Mouse (Mus musculus) G1E-ER4 (cell line): ENCODE measurements at regions not wholly inside any gene's neighbourhood (a gene's known extent, or its start where the extent isn't known, plus 50 kb on each side); places are given as distances from the start of the nearest gene placed in this dataset.

Experiments
- GATA1 ChIP-seq: IDR thresholded peaks from one replicate; pipeline ENCODE4 v1.8.0; 2012; ENCODE audit warnings: low read length, inconsistent platforms

GRCm38 (mm10) chr16:29706996-29707395, 127.9 kb downstream of the Opa1 start:
- TF ChIP-seq GATA1 = no peak

DNA sequence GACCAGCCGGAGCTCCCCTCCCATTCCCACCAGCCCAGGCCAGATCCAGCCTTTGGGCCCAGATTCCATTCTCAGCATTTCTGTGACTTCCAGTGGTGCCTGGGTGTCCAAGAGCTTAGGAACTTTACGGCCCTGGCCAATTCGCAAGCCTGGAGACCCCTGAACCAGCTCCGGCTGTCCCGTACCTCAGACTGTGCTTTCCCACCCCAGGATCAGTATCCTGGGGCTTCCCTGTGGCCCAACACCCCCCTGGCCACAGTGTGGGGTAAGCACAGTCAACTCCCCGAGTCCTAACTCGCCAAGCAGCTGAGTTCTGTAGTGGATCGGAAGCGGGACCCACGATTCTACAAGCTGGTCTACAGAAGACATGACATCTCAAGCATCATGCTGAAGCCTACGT, 128.5 kb downstream of the Opa1 start:
- TF ChIP-seq GATA1 = no peak

GRCm38 (mm10) chr16:29709072-29709471, 129.9 kb downstream of the Opa1 start:
- no peak for TF ChIP-seq GATA1

GRCm38 (mm10) chr16:29711386-29711785, 132.3 kb downstream of the Opa1 start:
- no peak for TF ChIP-seq GATA1

DNA sequence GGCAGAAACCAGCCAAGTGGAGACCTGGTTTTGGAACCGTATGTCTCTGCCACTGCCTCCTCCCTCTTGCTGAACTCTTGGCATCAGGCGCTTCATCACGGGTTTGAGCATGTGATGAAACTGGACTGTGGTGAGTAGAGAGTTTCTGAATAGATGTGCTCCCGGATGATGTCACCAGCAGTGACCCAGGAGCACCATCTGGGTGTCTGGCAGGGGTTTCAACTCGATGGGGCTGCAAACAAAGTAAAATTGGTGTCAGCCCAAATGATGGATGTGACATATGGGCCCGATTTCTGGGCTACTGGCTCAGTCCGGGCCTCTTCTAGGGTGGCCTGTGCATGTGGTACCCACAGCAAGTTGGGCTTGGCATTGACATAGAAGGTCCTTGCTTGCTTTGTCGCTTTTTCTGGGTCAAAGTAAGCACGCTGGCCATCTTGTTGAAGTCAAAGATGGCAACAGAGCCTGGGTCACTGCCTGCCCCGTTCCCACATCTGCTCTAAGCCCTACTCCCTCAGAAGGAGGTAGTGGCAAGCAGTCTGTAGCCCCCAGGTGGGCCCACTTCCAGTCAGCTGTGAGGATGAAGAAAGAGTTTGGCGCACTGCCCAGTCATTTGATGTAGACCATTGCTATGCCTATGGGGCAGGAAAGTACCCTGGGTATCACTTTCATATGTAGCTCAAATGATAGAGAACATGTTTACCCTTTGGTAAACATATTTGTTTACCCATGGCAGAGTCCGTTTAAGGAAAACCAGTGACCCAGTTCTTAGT, 133.0 kb downstream of the Opa1 start:
- TF ChIP-seq GATA1 = no peak

DNA sequence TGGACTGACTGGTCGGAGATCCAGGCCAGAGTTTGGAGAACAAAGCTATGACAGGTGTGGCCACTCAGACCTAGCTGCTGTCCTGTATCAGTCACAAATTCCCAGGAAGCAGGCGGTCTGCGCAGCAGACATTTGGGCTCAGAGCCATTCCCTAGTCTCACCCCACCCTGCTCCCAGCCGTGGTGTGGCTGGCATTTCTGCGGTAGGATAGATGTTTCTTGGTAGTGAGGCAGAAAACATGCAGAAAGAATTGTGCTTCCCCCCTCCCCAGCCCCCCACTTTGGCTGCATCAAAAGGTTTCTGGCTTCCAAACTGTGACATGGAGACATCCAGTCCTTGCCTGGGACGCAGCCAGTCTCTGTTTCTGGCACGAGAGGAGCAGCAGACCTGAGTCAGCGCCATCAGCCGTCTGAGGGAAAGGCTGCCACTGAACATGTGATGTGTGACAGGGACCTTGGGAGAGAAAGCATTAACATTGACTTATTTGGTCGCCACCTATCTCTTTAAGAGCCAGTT, 135.5 kb downstream of the Opa1 start:
- TF ChIP-seq GATA1 = no peak

GRCm38 (mm10) chr16:29718965-29719364, 139.8 kb downstream of the Opa1 start:
- TF ChIP-seq GATA1 = no peak

DNA sequence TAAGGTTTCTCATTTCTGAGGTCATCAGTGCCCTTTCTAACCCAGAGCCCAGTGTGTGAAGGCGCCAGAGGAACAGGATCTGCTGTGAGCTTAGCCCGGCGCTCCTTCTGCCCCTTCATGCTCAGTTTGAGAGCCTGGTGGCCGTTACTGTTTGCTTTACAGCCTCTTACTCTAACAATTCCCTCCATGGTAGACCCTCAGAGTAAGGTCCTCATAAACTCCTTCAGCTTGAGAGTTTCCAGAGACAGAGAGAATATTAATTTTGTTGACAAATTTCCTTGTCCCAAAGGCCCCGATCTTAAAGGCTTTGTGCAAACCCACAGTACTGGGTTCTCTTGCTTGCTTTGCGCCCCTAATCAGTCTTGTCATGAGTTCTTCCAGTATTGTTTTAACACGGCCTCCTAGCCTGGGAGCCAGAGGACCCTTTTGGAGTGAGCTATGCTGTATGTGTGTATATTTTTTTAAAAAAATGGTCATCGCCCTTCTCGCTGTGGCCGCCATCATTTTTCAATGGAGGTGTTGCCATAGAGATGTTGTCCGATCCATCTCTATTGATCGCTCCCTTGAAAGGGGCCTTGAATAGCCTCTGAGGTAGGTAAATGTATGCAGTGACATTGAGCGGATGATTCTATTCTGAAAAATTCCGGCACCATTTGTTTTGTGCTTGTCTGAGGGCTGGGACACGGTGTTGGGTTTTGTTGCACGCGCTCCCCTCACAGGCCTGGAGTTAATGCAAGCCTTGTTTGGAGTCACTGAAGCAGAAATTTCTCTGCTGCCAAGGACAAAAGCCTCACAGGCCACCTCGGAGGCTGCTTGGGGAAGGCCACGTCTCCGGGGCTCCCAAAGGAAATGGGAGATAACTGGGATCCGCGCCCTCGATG, 140.7 kb downstream of the Opa1 start:
- TF ChIP-seq GATA1 = no peak

DNA sequence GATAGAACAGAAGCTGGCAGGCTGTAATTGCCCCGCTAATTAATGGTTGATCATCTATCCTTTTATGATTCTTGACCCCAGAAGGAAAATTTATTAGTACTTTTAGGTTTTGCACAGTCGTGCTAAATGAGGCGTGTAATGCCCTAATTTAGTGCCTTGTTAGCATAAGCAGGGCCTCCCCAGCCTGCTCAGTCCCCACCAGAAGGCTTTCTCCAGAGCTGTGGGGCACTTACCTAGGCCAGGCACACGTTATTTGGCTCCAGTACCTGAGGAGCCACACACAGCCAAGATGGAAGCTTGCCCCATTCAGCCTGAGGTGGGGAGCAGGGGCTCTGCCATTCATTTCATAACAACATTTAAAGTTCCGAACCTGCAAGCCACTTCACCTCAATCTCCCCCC, 146.0 kb downstream of the Opa1 start:
- no peak for TF ChIP-seq GATA1

DNA sequence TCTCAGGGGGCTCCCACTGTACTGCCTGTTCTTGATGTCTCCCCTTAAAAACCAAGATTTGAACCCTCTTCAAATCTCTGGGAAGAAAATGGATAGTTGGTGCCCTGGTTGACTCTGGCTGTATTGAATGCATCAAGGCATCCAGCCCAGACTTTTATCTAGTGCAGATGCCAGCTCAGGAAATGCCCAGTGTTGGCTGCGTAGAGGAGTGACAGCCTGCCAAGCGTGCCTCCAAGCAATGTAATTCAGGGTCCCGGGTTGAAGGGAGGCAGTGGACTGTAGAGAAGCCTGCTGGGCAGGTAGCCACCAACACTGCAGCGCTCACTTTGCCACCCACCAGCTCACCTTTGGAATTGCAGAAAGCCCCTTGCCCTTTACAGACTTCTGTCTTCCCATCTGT, 146.4 kb downstream of the Opa1 start:
- no peak for TF ChIP-seq GATA1

DNA sequence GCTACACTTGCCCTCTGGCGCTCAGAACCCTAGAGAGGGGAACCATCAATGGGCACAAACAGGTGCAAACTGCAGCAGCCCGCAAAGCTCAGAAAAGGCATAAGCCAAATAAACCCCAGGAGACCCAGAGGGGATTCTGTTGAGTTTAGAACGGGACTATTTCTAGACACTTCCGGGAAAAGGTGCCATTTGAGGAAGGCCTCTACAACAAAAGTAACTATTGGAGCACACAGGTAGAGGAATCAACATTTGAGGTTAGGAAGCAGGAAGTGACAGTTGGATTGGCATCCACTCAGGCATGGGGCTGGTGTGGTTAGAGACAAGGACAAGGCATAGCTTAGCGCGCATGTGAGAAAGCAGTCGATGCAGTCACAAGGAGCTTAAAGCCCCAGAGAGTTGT, 148.3 kb downstream of the Opa1 start:
- TF ChIP-seq GATA1 = no peak

DNA sequence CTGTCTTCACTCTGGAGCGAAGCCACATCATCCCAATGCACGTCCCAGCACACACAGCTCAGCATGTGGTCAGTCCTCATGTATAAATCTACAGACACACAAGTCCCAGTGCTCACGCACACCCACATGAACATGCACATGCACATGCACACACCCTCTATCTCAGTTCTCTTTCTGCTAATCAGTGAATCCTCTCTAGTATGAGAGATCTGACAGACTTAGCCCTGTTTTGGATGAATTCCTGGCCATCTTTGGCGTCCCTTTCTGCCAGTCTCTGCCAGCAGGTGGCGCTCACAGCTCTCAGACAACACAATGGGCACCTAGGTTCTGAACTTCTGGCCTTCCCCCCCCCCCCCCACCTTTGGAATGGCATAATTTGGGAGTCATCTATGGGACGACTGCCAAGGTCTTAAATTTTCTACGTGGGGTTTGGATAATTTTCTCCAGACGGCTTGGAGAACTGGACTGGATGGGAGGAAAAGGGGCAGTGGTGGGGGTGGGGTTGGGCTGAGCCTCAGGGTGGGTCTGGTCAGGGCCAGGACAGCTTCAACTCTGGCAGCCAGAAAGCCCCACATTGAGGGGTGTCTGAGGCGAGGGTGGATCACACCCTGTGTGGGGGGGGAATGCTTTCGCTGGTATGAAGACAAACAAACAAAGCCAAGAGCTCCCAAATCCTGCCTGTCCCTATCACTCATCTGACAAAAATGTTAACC, 149.8 kb downstream of the Opa1 start:
- TF ChIP-seq GATA1 = no peak

DNA sequence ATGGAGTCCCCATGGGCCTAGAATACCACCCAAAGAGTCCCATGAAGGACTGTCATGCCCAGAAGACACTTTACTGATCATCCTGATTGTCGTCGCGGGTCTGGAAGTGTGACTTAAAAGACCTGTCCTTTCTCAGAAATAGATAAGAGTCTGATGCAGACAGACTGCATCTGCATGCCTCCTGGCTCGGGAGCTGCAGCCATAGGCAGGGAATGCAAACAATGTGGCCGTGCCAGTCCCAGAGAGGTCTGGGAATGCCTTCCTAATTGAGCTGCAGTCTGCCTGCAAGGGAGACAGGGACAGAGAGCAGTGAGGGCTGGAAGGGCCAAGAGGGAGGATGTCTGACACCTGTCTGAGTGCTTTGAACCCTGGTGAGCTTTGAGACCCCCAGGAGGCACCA, 150.9 kb downstream of the Opa1 start:
- no peak for TF ChIP-seq GATA1

DNA sequence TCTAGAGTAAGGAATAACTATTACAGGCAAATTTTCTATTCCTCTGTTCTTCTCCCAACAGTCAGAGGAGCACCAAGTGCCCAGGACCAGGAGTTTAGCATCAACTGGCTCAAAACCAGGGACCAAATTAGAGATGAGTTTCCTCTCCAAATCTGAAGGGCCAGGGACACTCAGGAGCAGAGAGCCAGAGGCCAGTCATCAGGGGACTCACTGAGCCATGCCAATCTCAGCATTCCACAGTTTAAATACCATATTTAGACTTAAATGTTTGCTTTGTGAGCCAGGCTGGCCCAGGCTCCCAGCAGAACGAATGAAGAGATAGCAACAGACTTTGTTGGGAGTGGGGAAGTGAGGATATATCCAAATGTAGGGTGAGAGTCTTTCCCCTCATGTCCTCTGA, 153.8 kb downstream of the Opa1 start:
- TF ChIP-seq GATA1 = no peak

DNA sequence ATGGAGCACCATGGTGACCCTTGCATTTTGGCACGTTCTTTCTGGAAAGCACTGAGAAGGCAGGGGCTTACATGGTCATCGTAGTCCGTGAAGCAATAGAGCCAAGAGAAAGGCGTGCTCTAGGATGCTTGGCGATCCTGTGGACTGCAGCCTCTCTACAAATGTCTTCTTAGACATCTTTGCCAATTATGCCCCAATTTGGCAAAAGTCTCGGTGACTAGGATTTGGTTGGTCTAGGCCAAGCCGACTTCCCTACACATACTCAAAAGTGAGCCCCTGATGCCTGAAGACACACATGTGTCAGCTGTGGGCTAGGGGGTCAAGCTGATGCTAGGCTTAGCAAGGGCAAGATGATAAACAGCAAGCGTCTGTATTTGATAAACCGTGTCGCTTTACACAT, 154.7 kb downstream of the Opa1 start:
- no peak for TF ChIP-seq GATA1

- no peak for TF ChIP-seq GATA1
These were observed 155.2 kb downstream of the Opa1 start for GRCm38 (mm10) chr16:29734324-29734723.

DNA sequence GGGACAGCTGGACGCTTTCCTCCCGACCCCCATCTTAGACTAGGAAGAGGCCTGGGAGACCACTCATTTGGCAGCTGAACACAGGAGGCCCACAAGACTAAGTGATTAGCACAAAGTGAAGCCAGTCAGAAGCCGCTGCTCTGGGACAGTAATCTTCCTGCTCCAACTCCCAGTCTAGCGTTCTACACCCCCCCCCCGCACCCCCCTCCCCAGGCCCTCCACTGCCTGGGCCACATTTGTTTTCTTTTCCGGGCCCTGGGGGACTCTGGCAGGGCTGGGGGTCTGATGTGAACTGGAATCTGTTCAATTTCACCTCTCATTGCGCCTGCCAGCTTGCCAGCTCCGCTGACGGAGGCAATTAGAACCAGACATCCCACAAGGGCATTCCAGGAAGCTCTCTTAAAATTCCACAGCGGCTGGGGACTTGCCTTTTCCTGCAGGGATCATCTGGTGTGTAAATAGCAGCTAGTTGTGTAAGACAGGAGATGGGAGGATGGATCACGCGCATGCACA, 155.7 kb downstream of the Opa1 start:
- no peak for TF ChIP-seq GATA1
